Mouse (Mus musculus): ENCODE data around the gene Scn9a. TPM values are rescaled to one million over a fixed set of nuclear protein-coding genes. Genes with fewer than 3 reads are reported as not detected.

The Scn9a gene
- total and polyA plus RNA-seq, 3 experiments: not detected

- Histone ChIP-seq H3K4me1 (ENCODE audit: control insufficient read depth in 1 of 2, insufficient read depth in 2 of 2, low read length in 2 of 2) (no peaks in the 10 kb centered on the region), H3K9ac (ENCODE audit: control insufficient read depth, low read depth, low read length, poor library complexity, severe bottlenecking) (no peak overlapping the region), H3K27me3 (ENCODE audit: control insufficient read depth in 1 of 2, insufficient read depth in 2 of 2, low read length in 2 of 2) (no peaks in the 10 kb centered on the region), H3K79me2 (ENCODE audit: control insufficient read depth, insufficient read depth, low read length, poor library complexity) (no peaks in the 10 kb centered on the region), H3K9me3 (replicated peaks; ENCODE audit: insufficient read depth, low read length) (no peaks in the 10 kb centered on the region), H3K36me3 (ENCODE audit: control insufficient read depth in 1 of 2, insufficient read depth in 2 of 2, low read length in 2 of 2) (no peaks in the 10 kb centered on the region), H3K4me3 (ENCODE audit: control insufficient read depth in 1 of 2, insufficient read depth in 1 of 2, low read depth in 2 of 2, low read length in 2 of 2) (no peak overlapping the region), H3K27ac (ENCODE audit: control insufficient read depth, low read depth, low read length) (no peak overlapping the region)
- no peak for TF ChIP-seq ZMIZ1 (IDR thresholded peaks at IDR 0.05; ENCODE audit: low read depth, low read length)
- TF ChIP-seq MAX (IDR thresholded peaks at IDR 0.05; ENCODE audit: low read length): no peak
- TF ChIP-seq JUND (IDR thresholded peaks at IDR 0.05; ENCODE audit: low read depth, low read length): no peak
- TF ChIP-seq NELFE (IDR thresholded peaks at IDR 0.05; ENCODE audit: low read depth, low read length): no peak
- no peak for TF ChIP-seq USF2 (IDR thresholded peaks at IDR 0.05; ENCODE audit: borderline replicate concordance in 1 of 2, insufficient read depth in 1 of 2, low read depth in 1 of 2, low read length in 2 of 2)
- TF ChIP-seq CTCF (IDR thresholded peaks at IDR 0.05 in 2 of 3, conservative IDR thresholded peaks at IDR 0.05 in 1 of 3; ENCODE audit: control insufficient read depth in 1 of 3, insufficient read depth in 1 of 3, low read depth in 2 of 3, low read length in 3 of 3, poor library complexity in 1 of 3, severe bottlenecking in 1 of 3): no peak
- TF ChIP-seq ZC3H11A (IDR thresholded peaks at IDR 0.05; ENCODE audit: low read depth, low read length): no peak
- no peak for TF ChIP-seq SMC3 (IDR thresholded peaks at IDR 0.05; ENCODE audit: low read depth, low read length)
- no peak for TF ChIP-seq RCOR1 (IDR thresholded peaks at IDR 0.05; ENCODE audit: low read depth, low read length)
- DNase-seq (ENCODE audit: low read depth, low spot score): no peak
Measured at GRCm38 (mm10) chr2:66656430-66656829, 21.7 kb upstream of the Scn9a start.

DNA sequence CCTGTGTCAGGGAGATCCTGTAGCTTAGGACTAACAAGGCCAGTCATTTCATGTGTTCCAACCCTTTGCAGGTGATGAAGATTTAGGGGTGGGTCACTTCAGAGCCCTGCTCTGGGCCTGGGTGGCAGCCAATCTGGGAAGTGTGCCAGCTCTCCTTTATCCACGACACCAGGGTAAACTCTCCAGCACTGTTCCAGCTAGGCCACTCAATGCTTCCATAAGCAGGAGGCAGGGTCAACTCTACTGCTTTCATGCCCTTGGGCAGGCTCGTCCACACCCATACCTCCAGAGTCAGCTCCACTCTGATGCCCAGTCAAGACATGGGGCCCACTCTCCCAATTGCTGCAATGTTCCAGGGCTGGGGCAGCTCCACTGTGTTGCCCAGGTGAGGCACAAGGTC is 20.7 kb upstream of the Scn9a start:
- H3K36me3 ChIP-seq (ENCODE audit: control insufficient read depth in 1 of 2, insufficient read depth in 2 of 2, low read length in 2 of 2): no peaks in the 10 kb centered on the region
- DNase-seq (ENCODE audit: low read depth, low spot score): no peak
- no peak for TF ChIP-seq HCFC1 (IDR thresholded peaks at IDR 0.05; ENCODE audit: low read depth, low read length)
- TF ChIP-seq MXI1 (IDR thresholded peaks at IDR 0.05; ENCODE audit: low read depth, low read length): no peak
- TF ChIP-seq GABPA (IDR thresholded peaks at IDR 0.05; ENCODE audit: low read depth, low read length): no peak
- TF ChIP-seq ETS1 (IDR thresholded peaks at IDR 0.05; ENCODE audit: low read depth, low read length): no peak
- TF ChIP-seq RAD21 (IDR thresholded peaks at IDR 0.05; ENCODE audit: low read depth, low read length): no peak
- TF ChIP-seq JUND (IDR thresholded peaks at IDR 0.05; ENCODE audit: low read depth, low read length): no peak
- TF ChIP-seq TCF12 (IDR thresholded peaks at IDR 0.05; ENCODE audit: low read depth, low read length): no peak
- no peak for TF ChIP-seq TAL1 (IDR thresholded peaks at IDR 0.05; ENCODE audit: low read length)
- TF ChIP-seq RCOR1 (IDR thresholded peaks at IDR 0.05; ENCODE audit: low read depth, low read length): no peak
- no peak for TF ChIP-seq SIN3A (IDR thresholded peaks at IDR 0.05; ENCODE audit: low read length)
- no peak for TF ChIP-seq CHD2 (IDR thresholded peaks at IDR 0.05; ENCODE audit: low read length)
- no peak for TF ChIP-seq MAZ (IDR thresholded peaks at IDR 0.05; ENCODE audit: low read depth, low read length)
- no peak for TF ChIP-seq CHD1 (IDR thresholded peaks at IDR 0.05; ENCODE audit: low read depth, low read length)
- TF ChIP-seq GATA1 (IDR thresholded peaks at IDR 0.05; ENCODE audit: low read depth, low read length): no peak
- no peak for TF ChIP-seq ZC3H11A (IDR thresholded peaks at IDR 0.05; ENCODE audit: low read depth, low read length)
- no peak for TF ChIP-seq EP300 (IDR thresholded peaks at IDR 0.05; ENCODE audit: low read depth in 1 of 2, low read length in 2 of 2)
- TF ChIP-seq TBP (IDR thresholded peaks at IDR 0.05; ENCODE audit: low read depth, low read length): no peak
- TF ChIP-seq ELF1 (IDR thresholded peaks at IDR 0.05; ENCODE audit: low read depth, low read length): no peak
- no peak for TF ChIP-seq SMC3 (IDR thresholded peaks at IDR 0.05; ENCODE audit: low read depth, low read length)
- TF ChIP-seq NRF1 (IDR thresholded peaks at IDR 0.05; ENCODE audit: insufficient read depth, low read depth, low read length, poor library complexity, severe bottlenecking): no peak
- H3K27me3 ChIP-seq (ENCODE audit: control insufficient read depth in 1 of 2, insufficient read depth in 2 of 2, low read length in 2 of 2): no peaks in the 10 kb centered on the region
- H3K9me3 ChIP-seq (replicated peaks; ENCODE audit: insufficient read depth, low read length): no peaks in the 10 kb centered on the region
- no peaks in the 10 kb centered on the region for H3K79me2 ChIP-seq (ENCODE audit: control insufficient read depth, insufficient read depth, low read length, poor library complexity)
- no peak overlapping the region for H3K27ac ChIP-seq (ENCODE audit: control insufficient read depth, low read depth, low read length)
- H3K4me3 ChIP-seq (ENCODE audit: control insufficient read depth in 1 of 2, insufficient read depth in 1 of 2, low read depth in 2 of 2, low read length in 2 of 2): no peak overlapping the region
- H3K9ac ChIP-seq (ENCODE audit: control insufficient read depth, low read depth, low read length, poor library complexity, severe bottlenecking): no peak overlapping the region
- H3K4me1 ChIP-seq (ENCODE audit: control insufficient read depth in 1 of 2, insufficient read depth in 2 of 2, low read length in 2 of 2): no peaks in the 10 kb centered on the region
